Mouse (Mus musculus) small intestine, adult 2 months (tissue): ENCODE data around the gene Ubqln4.

Experiments
- CTCF ChIP-seq: fragments of 200-500 bp; IDR thresholded peaks from 2 replicates; pipeline ENCODE4 v1.5.1; 2012; ENCODE audit warnings: low read depth, mild to moderate bottlenecking, control low read depth, inconsistent platforms, low read length, moderate library complexity, mixed read lengths; ENCODE audit not compliant: insufficient replicate concordance, insufficient read length; ENCODE audit errors: extremely low read depth
- POLR2A ChIP-seq: fragments of 200-500 bp; IDR thresholded peaks from 2 replicates; pipeline ENCODE4 v1.6.1; 2012; ENCODE audit warnings: low read depth, mild to moderate bottlenecking, control low read depth, inconsistent platforms, low read length, moderate library complexity

- TF ChIP-seq POLR2A: no peak
- no peak for TF ChIP-seq CTCF
Measured at GRCm38 (mm10) chr3:88511559-88511958, 42.0 kb upstream of the Ubqln4 start.
